Mouse (Mus musculus): ENCODE measurements at regions not wholly inside any gene's neighbourhood (a gene's known extent, or its start where the extent isn't known, plus 50 kb on each side); places are given as distances from the start of the nearest gene placed in this dataset.

DNA sequence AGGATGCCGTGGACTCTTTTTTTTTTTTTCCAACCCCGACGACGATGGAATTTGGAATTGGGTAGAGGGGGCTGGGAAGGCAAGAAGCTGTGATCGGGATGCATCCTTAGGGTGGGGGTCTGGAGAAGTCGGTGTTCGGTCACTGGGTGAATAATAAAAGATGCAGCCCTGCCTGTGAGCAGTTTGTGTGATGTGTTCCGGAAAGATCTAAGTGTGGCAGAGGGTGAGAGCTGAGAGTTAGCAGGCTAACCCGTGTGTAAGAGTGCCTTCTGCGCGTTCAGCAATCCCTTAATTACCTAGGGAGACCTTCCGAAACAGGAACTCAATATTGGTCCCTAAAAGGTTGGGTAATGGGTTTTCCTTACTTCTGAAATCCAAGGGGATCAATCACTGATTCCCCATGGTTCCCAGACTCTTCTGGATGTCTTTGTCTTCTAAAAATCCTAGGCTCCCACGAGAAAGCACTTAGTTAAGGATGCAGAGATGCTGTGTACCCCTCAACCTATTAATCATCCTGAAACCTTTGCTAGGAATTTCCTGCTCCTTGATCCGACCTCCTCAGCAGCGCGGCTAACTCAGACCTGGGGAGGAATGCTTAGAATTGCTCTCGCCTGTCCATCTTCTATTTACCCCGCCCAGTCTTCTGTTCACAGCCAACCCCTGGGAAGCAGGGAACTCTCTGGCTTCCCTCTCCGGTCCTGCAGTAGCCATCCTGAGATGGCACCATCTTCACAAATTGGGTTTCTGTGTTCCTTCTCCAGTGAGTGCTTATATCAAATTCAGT is 87.0 kb upstream of the Sertad2 start:
- H3K4me2 ChIP-seq (ENCODE audit: low read length) = peak overlapping the region; percentile 95
- H3K4me1 ChIP-seq (ENCODE audit: control insufficient read depth, insufficient read depth, low read length) = peaks cover 8% of the 10 kb centered on the region; the same call in 1 of the 2 replicates
- H3K9me3 ChIP-seq (replicated peaks; ENCODE audit: control insufficient read depth, low read length, poor library complexity, severe bottlenecking) = no peaks in the 10 kb centered on the region
- peak overlapping the region; percentile 60 for H3K9ac ChIP-seq (ENCODE audit: low read depth, low read length)
- H3K27ac ChIP-seq (ENCODE audit: low read length) = no peak overlapping the region
- ATAC-seq = peak; percentile 78
- no peaks in the 10 kb centered on the region for H3K27me3 ChIP-seq (ENCODE audit: control insufficient read depth, insufficient read depth, low read depth, low read length)
- peak overlapping the region; percentile 53 for H3K4me3 ChIP-seq (ENCODE audit: low read depth, low read length)
- 2% methylated on average over 19 of the region's 19 CpGs for WGBS
- H3K36me3 ChIP-seq (ENCODE audit: control insufficient read depth, insufficient read depth, low read length) = no peaks in the 10 kb centered on the region

DNA sequence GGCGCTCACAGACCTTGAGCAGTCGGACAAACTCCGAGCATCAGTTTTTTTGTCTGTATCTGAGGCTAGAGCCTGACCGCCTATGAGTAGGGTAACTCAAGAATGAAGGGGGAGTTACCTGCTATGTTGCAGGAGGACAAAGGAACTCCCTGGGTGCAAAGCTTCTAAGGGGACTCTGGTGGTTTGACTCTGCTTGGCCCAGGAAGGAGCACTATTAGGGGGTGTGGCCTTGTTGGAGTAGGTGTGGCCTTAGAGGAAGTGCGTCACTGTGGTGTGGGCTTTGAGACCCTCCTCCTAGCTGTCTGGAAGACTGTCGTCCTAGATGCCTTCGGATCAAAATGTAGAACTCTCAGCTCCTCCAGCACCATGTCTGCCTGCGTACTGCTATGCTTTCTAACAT is 83.9 kb upstream of the Sertad2 start:
- Histone ChIP-seq H3K27ac (ENCODE audit: low read length) (no peak overlapping the region), H3K4me2 (ENCODE audit: low read length) (no peak overlapping the region), H3K9ac (ENCODE audit: low read depth, low read length) (no peak overlapping the region), H3K36me3 (ENCODE audit: control insufficient read depth, insufficient read depth, low read length) (no peaks in the 10 kb centered on the region), H3K4me3 (ENCODE audit: low read depth, low read length) (no peak overlapping the region), H3K4me1 (ENCODE audit: control insufficient read depth, insufficient read depth, low read length) (peaks cover 8% of the 10 kb centered on the region; the same call in 1 of the 2 replicates), H3K9me3 (replicated peaks; ENCODE audit: control insufficient read depth, low read length, poor library complexity, severe bottlenecking) (no peaks in the 10 kb centered on the region), H3K27me3 (ENCODE audit: control insufficient read depth, insufficient read depth, low read depth, low read length) (no peaks in the 10 kb centered on the region)
- ATAC-seq = no peak
- 91% methylated on average over 8 of the region's 8 CpGs for WGBS

DNA sequence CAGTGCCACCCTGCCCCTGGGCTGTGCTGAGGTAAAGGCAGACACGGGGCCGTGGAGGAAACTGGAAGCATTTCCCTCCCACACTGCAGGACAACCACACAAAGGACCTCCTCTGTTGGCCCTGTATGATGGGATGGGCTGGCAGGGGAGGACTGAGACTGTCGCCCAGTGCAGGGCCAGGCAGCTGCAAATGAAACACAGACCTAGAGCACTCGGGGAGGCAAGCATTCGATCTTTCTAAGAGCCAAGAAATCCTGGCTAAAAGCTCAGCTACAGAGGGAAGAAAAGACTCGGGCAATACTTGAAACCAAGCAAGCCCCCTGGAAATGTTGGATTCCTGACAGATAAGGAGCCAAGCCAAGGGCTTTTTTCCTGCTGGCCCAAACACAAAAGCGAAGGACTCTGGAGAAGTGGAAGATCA is 82.5 kb upstream of the Sertad2 start:
- H3K36me3 ChIP-seq (ENCODE audit: control insufficient read depth, insufficient read depth, low read length) = no peaks in the 10 kb centered on the region
- peak; percentile 46; the same call in 1 of the 2 replicates for ATAC-seq
- H3K27me3 ChIP-seq (ENCODE audit: control insufficient read depth, insufficient read depth, low read depth, low read length) = no peaks in the 10 kb centered on the region
- 0 out of 2 replicates have a peak overlapping the region, but pooled peaks have one; percentile 19 for H3K27ac ChIP-seq (ENCODE audit: low read length)
- no peaks in the 10 kb centered on the region for H3K9me3 ChIP-seq (replicated peaks; ENCODE audit: control insufficient read depth, low read length, poor library complexity, severe bottlenecking)
- 48% methylated on average over 7 of the region's 7 CpGs for WGBS
- peaks cover 8% of the 10 kb centered on the region; the same call in 1 of the 2 replicates for H3K4me1 ChIP-seq (ENCODE audit: control insufficient read depth, insufficient read depth, low read length)
- no peak overlapping the region for H3K9ac ChIP-seq (ENCODE audit: low read depth, low read length)
- H3K4me2 ChIP-seq (ENCODE audit: low read length) = no peak overlapping the region
- no peak overlapping the region for H3K4me3 ChIP-seq (ENCODE audit: low read depth, low read length)

DNA sequence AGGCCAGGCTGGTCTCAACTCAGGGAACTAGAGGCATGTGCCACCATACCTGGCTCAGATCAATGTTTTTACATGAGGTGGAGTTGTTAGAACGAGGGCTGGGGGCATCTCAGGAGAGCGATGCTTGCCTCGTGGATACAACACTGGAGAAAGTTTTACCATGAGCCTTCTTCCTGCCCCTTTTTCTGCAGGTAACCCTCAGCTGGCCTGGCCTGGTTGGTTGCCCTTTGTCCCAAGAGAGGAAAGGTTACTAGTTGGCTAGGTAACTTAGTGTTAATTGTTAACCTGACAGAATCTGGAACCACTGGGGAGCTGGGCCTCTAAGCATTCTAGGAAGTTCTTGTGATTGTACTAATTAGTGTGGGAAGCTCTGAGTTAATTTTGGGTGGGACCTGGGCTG is 81.0 kb upstream of the Sertad2 start:
- Histone ChIP-seq H3K27me3 (ENCODE audit: control insufficient read depth, insufficient read depth, low read depth, low read length) (no peaks in the 10 kb centered on the region), H3K9ac (ENCODE audit: low read depth, low read length) (no peak overlapping the region), H3K4me2 (ENCODE audit: low read length) (no peak overlapping the region), H3K4me3 (ENCODE audit: low read depth, low read length) (no peak overlapping the region), H3K9me3 (replicated peaks; ENCODE audit: control insufficient read depth, low read length, poor library complexity, severe bottlenecking) (no peaks in the 10 kb centered on the region), H3K36me3 (ENCODE audit: control insufficient read depth, insufficient read depth, low read length) (no peaks in the 10 kb centered on the region), H3K4me1 (ENCODE audit: control insufficient read depth, insufficient read depth, low read length) (no peaks in the 10 kb centered on the region), H3K27ac (ENCODE audit: low read length) (no peak overlapping the region)
- WGBS = 94% methylated on average over 3 of the region's 3 CpGs
- no peak for ATAC-seq

GRCm38 (mm10) chr11:20463173-20463681 is 79.8 kb upstream of the Sertad2 start:
- 21% methylated on average over 10 of the region's 10 CpGs for WGBS
- ATAC-seq = no peak
- H3K4me1 ChIP-seq (ENCODE audit: control insufficient read depth, insufficient read depth, low read length) = no peaks in the 10 kb centered on the region
- H3K4me3 ChIP-seq (ENCODE audit: low read depth, low read length) = no peak overlapping the region
- H3K27ac ChIP-seq (ENCODE audit: low read length) = no peak overlapping the region
- H3K9me3 ChIP-seq (replicated peaks; ENCODE audit: control insufficient read depth, low read length, poor library complexity, severe bottlenecking) = no peaks in the 10 kb centered on the region
- H3K27me3 ChIP-seq (ENCODE audit: control insufficient read depth, insufficient read depth, low read depth, low read length) = no peaks in the 10 kb centered on the region
- H3K9ac ChIP-seq (ENCODE audit: low read depth, low read length) = no peak overlapping the region
- no peak overlapping the region for H3K4me2 ChIP-seq (ENCODE audit: low read length)
- H3K36me3 ChIP-seq (ENCODE audit: control insufficient read depth, insufficient read depth, low read length) = no peaks in the 10 kb centered on the region

GRCm38 (mm10) chr11:20464564-20464963 is 78.5 kb upstream of the Sertad2 start:
- Histone ChIP-seq H3K4me3 (ENCODE audit: low read depth, low read length) (no peak overlapping the region), H3K9me3 (replicated peaks; ENCODE audit: control insufficient read depth, low read length, poor library complexity, severe bottlenecking) (no peaks in the 10 kb centered on the region), H3K9ac (ENCODE audit: low read depth, low read length) (no peak overlapping the region), H3K36me3 (ENCODE audit: control insufficient read depth, insufficient read depth, low read length) (no peaks in the 10 kb centered on the region), H3K27me3 (ENCODE audit: control insufficient read depth, insufficient read depth, low read depth, low read length) (no peaks in the 10 kb centered on the region), H3K4me2 (ENCODE audit: low read length) (no peak overlapping the region), H3K27ac (ENCODE audit: low read length) (no peak overlapping the region), H3K4me1 (ENCODE audit: control insufficient read depth, insufficient read depth, low read length) (no peaks in the 10 kb centered on the region)
- WGBS = 85% methylated on average over 8 of the region's 8 CpGs
- no peak for ATAC-seq

DNA sequence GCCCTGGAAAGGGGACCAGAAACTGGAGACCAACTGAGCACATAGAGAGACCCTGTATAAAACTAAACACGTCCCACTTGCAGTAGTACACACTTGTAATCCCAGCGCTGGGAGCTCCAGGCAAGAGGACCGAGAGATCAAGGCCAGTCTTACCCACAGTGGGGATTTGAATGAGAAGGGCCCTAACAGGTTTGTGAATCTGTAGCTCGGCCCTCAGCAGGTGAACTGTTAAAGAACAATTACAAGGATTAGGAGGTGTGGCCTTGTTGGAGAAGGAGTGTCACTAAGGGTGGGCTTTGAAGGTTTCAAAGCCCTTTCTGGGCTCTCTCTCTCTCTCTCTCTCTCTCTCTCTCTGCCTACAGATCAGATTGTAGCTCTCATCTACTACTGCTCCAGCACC is 76.5 kb upstream of the Sertad2 start:
- H3K4me2 ChIP-seq (ENCODE audit: low read length) = no peak overlapping the region
- no peaks in the 10 kb centered on the region for H3K27me3 ChIP-seq (ENCODE audit: control insufficient read depth, insufficient read depth, low read depth, low read length)
- no peak overlapping the region for H3K9ac ChIP-seq (ENCODE audit: low read depth, low read length)
- no peaks in the 10 kb centered on the region for H3K36me3 ChIP-seq (ENCODE audit: control insufficient read depth, insufficient read depth, low read length)
- no peaks in the 10 kb centered on the region for H3K9me3 ChIP-seq (replicated peaks; ENCODE audit: control insufficient read depth, low read length, poor library complexity, severe bottlenecking)
- ATAC-seq = no peak
- H3K4me1 ChIP-seq (ENCODE audit: control insufficient read depth, insufficient read depth, low read length) = no peaks in the 10 kb centered on the region
- no peak overlapping the region for H3K27ac ChIP-seq (ENCODE audit: low read length)
- H3K4me3 ChIP-seq (ENCODE audit: low read depth, low read length) = no peak overlapping the region
- 27% methylated on average over 4 of the region's 4 CpGs for WGBS

- Histone ChIP-seq H3K36me3 (ENCODE audit: control insufficient read depth, insufficient read depth, low read length) (no peaks in the 10 kb centered on the region), H3K27ac (ENCODE audit: low read length) (no peak overlapping the region), H3K27me3 (ENCODE audit: control insufficient read depth, insufficient read depth, low read depth, low read length) (no peaks in the 10 kb centered on the region), H3K4me2 (ENCODE audit: low read length) (no peak overlapping the region), H3K9ac (ENCODE audit: low read depth, low read length) (no peak overlapping the region), H3K9me3 (replicated peaks; ENCODE audit: control insufficient read depth, low read length, poor library complexity, severe bottlenecking) (no peaks in the 10 kb centered on the region), H3K4me1 (ENCODE audit: control insufficient read depth, insufficient read depth, low read length) (no peaks in the 10 kb centered on the region), H3K4me3 (ENCODE audit: low read depth, low read length) (no peak overlapping the region)
- WGBS = 85% methylated on average over 12 of the region's 12 CpGs
- no peak for ATAC-seq
These were observed 74.6 kb upstream of the Sertad2 start for GRCm38 (mm10) chr11:20468319-20469018.

DNA sequence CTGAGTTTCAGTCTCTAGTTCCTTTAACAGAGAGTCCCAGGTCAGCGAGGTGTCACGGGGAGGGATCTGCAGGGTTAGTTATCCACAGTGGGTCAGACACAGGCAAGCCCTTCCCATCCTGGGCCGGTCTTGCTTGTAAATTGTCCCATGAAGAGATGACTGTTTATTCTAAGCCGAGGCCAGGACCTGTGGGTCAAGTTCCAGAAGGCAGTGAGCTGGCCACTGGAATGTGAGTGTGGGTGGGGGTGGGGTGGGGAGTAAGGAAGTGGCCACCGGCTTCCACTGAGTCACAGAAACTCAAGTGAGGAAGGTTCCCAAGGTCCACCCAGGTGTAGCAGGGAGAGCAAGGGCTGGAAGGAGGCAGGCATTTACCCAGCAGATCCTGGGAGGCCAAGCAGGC is 73.7 kb upstream of the Sertad2 start:
- H3K9me3 ChIP-seq (replicated peaks; ENCODE audit: control insufficient read depth, low read length, poor library complexity, severe bottlenecking) = no peaks in the 10 kb centered on the region
- H3K4me2 ChIP-seq (ENCODE audit: low read length) = no peak overlapping the region
- H3K27ac ChIP-seq (ENCODE audit: low read length) = no peak overlapping the region
- 76% methylated on average over 5 of the region's 5 CpGs for WGBS
- H3K36me3 ChIP-seq (ENCODE audit: control insufficient read depth, insufficient read depth, low read length) = no peaks in the 10 kb centered on the region
- no peak for ATAC-seq
- no peaks in the 10 kb centered on the region for H3K4me1 ChIP-seq (ENCODE audit: control insufficient read depth, insufficient read depth, low read length)
- H3K4me3 ChIP-seq (ENCODE audit: low read depth, low read length) = no peak overlapping the region
- no peak overlapping the region for H3K9ac ChIP-seq (ENCODE audit: low read depth, low read length)
- H3K27me3 ChIP-seq (ENCODE audit: control insufficient read depth, insufficient read depth, low read depth, low read length) = no peaks in the 10 kb centered on the region
